Mouse (Mus musculus) urinary bladder, postnatal 36 days (tissue): Measurements from ENCODE around the gene Cdh26.

Experiments used
- DNase-seq, 2 experiments: peaks; one replicate each; pipeline ENCODE4 v3.0.0; 2022; ENCODE audit warnings: low spot score in 2 of 2, mixed read lengths in 1 of 2

The Cdh26 gene

GRCm38 (mm10) chr2:178430231-178430630 is at the start of gene Cdh26:
Cdh26 (plus strand) TSS chr2:178430531.
- no peak for DNase-seq

GRCm38 (mm10) chr2:178407053-178407815 is 23.1 kb upstream of the Cdh26 start, which contains the start of gene Sycp2:
Sycp2 (minus strand) TSS chr2:178407685.
- DNase-seq = no peak

GRCm38 (mm10) chr2:178409024-178409423 is 21.3 kb upstream of the Cdh26 start:
- DNase-seq = no peak

DNA sequence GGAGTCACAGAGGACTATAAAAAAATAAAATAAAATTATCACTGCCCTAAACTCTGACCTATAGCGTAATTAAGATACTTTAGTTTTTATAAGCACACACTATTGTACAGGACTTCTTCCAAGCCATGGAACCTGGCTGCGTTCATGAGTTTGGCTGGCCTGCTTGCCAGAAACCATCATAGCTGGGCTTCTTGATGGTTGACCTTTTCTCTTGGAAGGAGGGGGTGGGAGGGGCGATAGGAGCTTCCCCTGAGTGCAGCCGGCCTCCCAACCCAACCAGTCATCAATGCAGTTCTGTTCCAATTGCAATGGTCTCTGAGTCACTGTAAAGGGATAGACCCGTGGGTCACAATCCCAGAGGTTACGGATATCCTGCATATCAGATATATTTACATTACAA is 20.0 kb upstream of the Cdh26 start:
- no peak for DNase-seq

- DNase-seq = peak in 1 of 2 experiments; percentile 28
These were observed 17.7 kb upstream of the Cdh26 start for GRCm38 (mm10) chr2:178412598-178412997.

GRCm38 (mm10) chr2:178413081-178413480 is 17.2 kb upstream of the Cdh26 start:
- DNase-seq = no peak

DNA sequence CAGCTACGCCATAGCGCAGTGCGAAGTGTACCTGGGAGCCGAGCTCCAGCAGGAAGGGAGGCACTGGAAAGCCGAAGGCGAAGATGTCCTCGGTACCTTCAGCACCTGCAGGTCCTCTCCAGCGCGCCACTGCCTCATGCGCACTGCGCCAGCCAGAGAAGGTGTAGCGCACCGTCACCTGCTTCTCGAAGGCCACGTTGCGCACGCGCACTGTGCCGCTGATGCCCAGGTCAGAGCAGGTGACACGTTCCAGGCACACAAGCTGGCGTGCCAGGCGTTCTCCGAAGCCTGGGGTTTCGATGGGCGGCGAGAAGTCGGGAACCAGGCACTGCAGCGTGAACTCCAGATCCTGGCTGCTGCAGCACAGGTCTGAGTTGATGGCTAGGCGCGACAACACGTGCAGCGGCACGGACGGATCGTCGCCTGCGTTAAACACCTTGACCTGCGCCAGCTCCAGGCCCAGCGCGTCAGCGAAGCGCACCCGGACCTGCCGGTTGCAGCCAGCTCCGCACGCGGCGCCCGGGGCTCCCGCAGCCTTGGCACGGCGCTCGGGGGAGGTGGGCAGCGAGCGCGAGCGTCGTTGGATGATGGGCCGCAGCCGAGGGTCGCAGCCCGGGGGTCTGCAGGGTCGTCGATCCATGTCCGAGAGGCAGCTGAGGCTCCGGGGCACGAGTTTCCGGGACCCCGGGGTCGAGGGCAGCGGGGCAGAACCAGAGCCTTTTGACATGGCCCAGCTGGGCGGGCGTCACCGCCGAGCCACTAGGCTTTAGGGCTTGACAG is 16.7 kb upstream of the Cdh26 start:
- DNase-seq = peak; percentile 14 to 20

GRCm38 (mm10) chr2:178414261-178415149 is 15.8 kb upstream of the Cdh26 start, which contains the start of the genes Ppp1r3d and Fam217b:
Ppp1r3d (minus strand) TSS chr2:178414472.
Fam217b (plus strand) TSS chr2:178414524.
- peak in 1 of 2 experiments; percentile 52 for DNase-seq

GRCm38 (mm10) chr2:178415150-178415448 is 15.2 kb upstream of the Cdh26 start:
- no peak for DNase-seq

DNA sequence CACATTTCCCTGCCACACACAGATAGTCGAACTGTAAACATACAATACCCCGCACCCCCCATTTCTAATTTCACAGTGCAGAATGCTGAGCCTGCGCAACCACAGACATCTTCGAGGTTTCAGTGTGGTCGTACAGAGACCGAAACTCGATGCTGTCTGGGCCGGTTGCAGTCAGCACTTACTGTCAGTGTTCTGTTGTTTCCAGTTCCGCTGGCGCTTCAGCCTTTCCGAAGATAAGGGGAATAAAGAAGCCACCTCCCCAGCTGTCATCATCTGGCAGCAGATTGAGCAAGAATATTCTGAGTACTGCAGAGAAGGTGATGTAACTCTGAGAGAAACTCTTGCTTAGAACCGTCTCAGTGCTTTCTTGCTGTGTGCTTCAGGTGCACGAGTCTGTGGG is 13.9 kb upstream of the Cdh26 start:
- peak in 1 of 2 experiments; percentile 39 for DNase-seq

- no peak for DNase-seq
These were observed 13.4 kb upstream of the Cdh26 start for GRCm38 (mm10) chr2:178416970-178417369.

GRCm38 (mm10) chr2:178420576-178420975 is 9.8 kb upstream of the Cdh26 start:
- DNase-seq = no peak

DNA sequence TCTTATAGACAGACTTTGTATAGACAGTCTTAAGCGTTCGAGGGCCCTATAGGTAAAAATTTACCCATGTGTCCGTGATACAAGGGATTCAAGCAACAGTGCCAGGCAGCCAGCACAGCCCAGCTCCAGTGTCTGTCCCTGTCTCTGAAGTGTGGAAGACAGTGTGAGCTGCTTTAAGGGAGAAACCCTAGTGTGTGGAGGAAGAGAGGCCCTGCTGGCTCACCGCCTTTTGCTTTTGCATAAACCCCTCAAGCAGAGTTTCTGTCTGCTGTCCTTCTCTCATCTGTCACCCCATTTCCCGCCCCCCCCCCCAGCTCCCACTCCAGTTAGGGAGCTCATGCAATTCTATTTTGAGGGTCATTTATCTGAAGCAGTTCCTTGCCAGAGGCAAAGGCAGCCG is 8.7 kb upstream of the Cdh26 start:
- DNase-seq = no peak

DNA sequence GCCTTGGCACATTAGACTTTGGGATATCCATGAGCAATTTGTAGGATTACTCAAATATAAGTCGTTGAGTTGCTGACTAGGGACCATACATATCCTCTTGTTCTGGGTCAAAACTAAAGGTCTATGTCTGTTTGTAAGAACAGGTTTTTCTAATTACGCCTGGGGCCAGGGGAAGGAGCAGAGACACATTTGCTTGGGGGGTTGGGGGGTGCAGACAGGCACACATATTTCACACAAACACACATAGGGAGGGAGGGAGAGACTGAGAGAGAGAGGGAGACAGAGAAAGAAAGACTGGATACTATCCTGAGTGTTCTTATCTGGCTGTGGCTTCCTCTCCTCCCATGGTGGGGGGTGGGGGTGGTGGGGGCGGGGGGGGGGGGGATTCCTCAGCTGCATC is 8.1 kb upstream of the Cdh26 start:
- DNase-seq = no peak

DNA sequence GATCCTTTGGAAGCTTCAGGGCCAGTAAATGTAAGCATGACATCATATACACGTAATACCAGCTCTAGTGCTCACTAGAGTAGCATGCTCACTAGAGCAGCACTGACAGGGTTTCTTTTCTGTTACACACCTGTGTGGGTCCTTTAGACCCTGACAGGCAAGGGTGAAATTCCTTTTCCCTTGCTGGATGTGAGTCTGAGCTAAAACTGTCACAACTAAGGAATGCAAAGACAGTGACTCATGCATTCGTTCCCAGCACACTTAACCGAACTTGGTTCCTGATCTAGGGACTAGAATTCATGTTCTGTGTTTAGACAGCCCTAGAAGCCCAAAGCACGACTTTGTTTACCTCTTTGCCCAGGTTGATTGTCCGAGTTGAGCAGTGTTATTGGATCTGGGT is 7.1 kb upstream of the Cdh26 start:
- no peak for DNase-seq

DNA sequence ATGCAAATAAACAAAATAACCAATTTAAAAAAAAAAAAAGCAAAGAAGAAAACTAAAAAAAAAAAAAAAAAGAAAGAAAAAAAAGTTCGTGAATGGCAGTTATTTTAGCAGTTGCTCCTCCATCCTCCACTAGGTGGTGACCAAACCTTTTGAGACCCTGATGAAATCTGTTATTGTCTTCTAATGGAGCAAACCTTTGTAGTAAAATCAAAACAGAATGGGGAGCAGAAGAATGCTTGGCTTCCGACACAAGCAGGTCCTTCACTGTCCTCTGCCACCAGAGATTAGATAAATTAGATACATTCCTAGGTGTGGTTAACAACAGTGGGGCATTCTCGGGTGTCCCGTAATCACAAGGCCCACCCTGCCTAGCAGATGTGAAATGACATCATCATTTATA is 4.1 kb upstream of the Cdh26 start:
- no peak for DNase-seq

DNA sequence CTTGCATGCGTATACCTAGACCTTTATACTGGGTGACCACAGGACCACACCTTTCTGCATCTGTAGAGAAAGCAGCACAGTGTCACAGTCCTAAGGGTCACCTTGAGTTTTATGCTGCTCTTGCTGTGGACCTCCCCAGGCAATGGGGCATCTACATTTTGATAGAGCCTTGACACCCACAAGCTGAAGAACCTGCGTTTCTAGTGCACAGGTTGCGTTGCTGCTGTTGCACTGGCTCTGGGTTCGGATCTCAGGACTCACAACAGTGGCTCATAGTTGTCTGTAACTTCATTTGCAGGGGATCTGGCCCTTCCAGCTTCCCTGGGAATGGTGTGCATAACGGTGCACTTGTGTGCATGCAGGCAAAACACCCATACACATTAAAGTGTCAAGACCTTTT is 3.1 kb upstream of the Cdh26 start:
- no peak for DNase-seq

DNA sequence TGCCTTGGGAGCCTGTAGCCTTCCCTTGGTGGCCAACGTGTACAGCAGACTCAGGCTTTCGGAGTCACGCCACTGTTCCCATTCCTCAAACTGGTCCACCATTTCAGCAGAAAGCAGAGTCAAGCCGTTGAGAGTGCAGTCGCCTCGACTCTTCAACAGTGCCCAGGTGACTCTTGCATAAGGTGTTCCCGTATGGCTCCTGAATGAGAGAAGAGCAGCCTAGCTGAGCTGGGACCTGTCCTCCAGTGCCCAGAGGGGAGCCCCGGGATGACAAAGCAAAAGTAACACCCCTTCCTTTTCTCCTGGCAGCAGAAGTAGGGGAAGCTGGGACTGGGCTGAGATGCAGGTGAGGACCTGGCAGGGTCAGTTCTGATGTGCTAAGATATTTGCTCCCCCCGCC is 2.1 kb upstream of the Cdh26 start:
- no peak for DNase-seq

DNA sequence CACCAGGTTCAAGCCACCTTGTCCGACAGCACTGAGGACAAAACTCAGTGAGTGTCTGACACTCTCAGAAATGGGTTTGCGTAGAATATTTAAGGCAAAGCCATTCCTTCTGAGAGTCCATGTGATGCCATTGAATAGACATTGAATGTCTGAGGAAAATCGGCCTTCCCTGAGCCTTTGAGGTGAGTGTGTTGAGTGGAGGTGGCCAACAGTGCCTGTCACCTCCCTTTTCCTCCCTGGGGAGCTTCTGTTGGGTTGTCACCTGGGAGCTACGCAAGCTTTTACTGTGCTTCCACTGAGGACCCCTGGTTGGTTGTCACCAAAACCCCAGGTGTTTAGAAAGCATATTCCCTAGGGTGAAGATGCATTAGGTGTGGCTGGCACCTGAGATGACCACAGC is 1.7 kb upstream of the Cdh26 start:
- no peak for DNase-seq

GRCm38 (mm10) chr2:178429426-178429825 is 905 bp upstream of the Cdh26 start:
- DNase-seq = no peak

DNA sequence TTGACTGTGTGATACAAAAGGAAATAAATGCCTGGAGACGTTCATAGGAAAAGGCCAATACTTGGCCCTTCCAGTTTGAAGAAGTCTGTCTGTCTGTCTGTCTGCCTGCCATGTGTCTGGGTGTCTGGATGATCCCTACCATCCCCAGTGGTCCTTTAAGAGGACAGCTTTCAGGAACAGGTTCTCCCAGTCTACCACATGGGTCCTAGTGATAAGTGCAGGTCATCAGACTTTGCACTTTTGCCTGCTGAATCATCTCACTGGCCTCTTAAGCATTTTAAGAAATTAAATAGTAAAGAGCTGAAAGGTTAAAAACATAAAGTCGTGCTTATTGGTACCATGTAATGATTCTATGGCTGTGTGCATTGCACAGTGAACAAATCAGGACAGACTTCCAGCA is 3.2 kb downstream of the Cdh26 start:
- no peak for DNase-seq

DNA sequence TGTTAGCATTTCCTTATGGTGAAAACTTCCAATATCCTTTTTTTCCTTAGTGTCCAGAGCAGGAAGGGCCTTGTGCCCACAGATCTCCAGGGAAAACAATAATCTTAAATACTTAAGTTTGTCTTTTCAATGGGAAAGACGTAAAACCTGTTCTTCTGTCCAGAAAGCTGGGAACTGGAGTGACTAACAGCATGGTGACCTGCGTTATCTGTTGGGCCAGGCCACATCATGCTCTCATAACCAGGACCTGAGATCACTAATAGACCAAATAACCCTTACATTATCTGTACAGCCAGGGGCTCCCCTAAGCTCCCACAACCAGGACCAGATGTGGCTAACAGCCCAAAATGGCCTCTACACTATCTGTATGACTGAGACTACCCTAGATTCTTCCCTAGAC is 3.6 kb downstream of the Cdh26 start:
- DNase-seq = no peak
